Mouse (Mus musculus): ENCODE data around the gene Apex1.

- TF ChIP-seq POLR2A (IDR thresholded peaks at IDR 0.05; ENCODE audit: low read depth, low read length): no peak
- TF ChIP-seq CTCF (IDR thresholded peaks at IDR 0.05; ENCODE audit: extremely low read depth, insufficient read length, insufficient replicate concordance, low read depth, low read length): no peak
These were observed 48.4 kb upstream of the Apex1 start for GRCm38 (mm10) chr14:50876236-50876950.
